Mouse (Mus musculus) ovary, adult 18-20 months (tissue): ENCODE data around the gene Adgre1.
"Not testable (repeated sequence)": the region's sequence is repeated elsewhere in the genome, so short reads cannot be mapped to it uniquely, and the experiment has no call there.

Experiments
- DNase-seq: peaks from one replicate; pipeline ENCODE4 v3.0.0; 2022; ENCODE audit warnings: low spot score, mixed read lengths

Adgre1 gene

GRCm38 (mm10) chr17:57358441-57358840, at the start of gene Adgre1:
Gene Adgre1 (plus strand): TSS chr17:57358691.
- DNase-seq, result no peak

GRCm38 (mm10) chr17:57311801-57312200, 46.7 kb upstream of the Adgre1 start:
- no peak for DNase-seq

- DNase-seq, result peak; percentile 43
These were observed 30.9 kb upstream of the Adgre1 start for GRCm38 (mm10) chr17:57327615-57328014.

GRCm38 (mm10) chr17:57328944-57329343, 29.5 kb upstream of the Adgre1 start:
- DNase-seq, result no peak

DNA sequence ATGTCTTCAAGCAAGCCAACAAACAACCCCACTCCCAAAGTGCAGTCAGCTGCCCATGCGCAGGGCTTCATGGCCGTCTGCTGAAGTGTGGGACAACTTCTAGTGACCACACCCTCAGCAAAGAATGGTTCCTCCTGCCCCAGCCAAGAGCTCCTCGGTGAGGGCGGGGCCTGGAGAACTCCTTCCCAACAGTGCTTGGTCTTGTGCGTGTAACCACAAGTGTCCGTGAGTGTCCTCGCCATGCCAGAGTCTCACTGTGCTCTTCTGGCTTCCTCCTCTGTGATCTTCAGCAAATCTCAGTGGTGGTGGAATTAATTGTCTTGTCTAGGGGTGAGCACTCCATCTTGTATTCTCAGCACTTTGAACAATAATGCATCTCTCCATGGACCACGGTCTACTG, 27.5 kb upstream of the Adgre1 start:
- DNase-seq, result no peak

DNA sequence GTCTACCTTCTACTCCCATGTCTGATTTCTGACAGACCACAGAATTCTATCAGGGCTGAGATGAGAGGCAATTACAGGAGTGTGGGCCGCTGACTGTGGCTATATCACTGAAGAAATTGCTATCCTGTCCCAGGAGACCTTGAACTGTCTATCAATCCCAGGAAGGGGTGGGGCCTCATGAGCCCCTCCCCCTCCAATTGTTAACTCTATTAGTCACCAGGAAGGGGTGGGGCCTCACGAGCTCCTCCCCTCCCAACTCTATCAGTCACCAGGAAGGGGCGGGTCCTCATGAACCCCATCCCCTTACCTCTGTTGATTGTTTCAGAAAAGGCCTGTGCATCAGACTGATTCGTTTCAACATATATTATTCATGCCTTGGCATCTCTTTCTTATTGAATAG, 26.2 kb upstream of the Adgre1 start:
- DNase-seq, result no peak

- DNase-seq, result no peak
These were observed 24.3 kb upstream of the Adgre1 start for GRCm38 (mm10) chr17:57334001-57334760.

GRCm38 (mm10) chr17:57334761-57335150, 23.7 kb upstream of the Adgre1 start:
- DNase-seq, result peak; percentile 35

GRCm38 (mm10) chr17:57335194-57335593, 23.3 kb upstream of the Adgre1 start:
- not testable (repeated sequence) for DNase-seq

- peak; percentile 56 for DNase-seq
These were observed 22.7 kb upstream of the Adgre1 start for GRCm38 (mm10) chr17:57335673-57336303.

- no peak for DNase-seq
These were observed 20.5 kb upstream of the Adgre1 start for GRCm38 (mm10) chr17:57337996-57338395.

DNA sequence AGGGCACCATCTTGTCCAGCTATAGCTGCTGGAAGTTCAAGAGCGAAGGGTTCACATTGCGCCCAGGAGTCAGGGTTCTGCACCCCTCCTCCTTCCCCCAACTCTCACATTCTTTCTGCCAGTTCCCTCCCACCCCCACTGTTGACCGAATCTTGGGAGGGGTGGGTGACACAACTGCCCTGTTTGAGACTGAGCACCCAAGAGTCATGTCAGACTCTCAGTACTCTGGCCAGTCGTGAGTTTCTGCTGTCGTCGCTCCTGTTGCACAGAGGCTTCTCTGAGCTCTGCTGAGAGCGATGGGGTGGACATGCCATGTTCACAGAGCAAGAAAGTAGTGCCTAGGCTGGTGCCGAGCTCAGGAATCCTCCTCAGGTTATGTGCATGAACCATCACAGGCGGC, 19.2 kb upstream of the Adgre1 start:
- no peak for DNase-seq

GRCm38 (mm10) chr17:57341568-57341967, 16.9 kb upstream of the Adgre1 start:
- no peak for DNase-seq

- DNase-seq, result no peak
These were observed 14.3 kb upstream of the Adgre1 start for GRCm38 (mm10) chr17:57344029-57344707.

DNA sequence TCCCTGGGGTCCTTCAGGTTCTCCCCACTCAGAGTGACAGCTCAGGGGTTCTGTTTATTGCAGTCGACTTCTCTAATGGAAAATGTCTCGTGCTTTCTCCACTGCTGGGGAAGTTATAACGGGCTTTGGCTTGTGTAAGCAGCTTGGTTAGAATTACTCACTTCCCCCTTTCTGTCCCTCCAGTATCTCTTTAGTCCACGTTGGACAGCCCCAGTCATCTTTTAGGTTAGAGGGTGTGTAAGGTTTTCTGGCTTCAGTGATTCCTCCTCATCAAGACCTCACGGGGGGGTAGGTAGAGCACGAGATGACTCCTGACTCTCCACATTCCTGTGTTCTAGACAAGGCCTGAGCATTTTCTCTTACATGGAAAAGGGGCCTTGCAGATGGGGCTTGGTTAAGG, 11.5 kb upstream of the Adgre1 start:
- no peak for DNase-seq

GRCm38 (mm10) chr17:57347781-57348180, 10.7 kb upstream of the Adgre1 start:
- DNase-seq, result no peak

- no peak for DNase-seq
These were observed 9.4 kb upstream of the Adgre1 start for GRCm38 (mm10) chr17:57349067-57349466.

GRCm38 (mm10) chr17:57350212-57350611, 8.3 kb upstream of the Adgre1 start:
- DNase-seq, result no peak

DNA sequence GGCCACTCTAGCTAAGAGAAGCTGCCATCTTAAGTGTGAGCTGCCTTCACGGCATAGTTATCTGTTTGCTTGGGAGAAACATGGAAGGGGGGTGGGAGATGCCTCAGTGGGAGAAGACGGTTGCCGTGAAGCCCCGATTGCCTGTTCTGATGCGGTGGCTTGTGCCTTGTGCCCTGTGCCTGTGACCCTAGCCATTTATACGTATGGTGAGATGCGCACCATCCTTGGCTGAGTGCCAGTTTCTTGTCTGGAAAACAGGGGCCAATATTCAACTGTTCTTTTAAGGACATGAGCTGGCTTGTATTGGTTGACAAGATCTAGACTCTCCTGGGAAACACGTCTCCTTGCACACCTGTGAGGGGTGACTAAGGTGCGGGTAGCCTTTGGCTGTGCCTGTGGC, 7.4 kb upstream of the Adgre1 start:
- DNase-seq, result no peak

DNA sequence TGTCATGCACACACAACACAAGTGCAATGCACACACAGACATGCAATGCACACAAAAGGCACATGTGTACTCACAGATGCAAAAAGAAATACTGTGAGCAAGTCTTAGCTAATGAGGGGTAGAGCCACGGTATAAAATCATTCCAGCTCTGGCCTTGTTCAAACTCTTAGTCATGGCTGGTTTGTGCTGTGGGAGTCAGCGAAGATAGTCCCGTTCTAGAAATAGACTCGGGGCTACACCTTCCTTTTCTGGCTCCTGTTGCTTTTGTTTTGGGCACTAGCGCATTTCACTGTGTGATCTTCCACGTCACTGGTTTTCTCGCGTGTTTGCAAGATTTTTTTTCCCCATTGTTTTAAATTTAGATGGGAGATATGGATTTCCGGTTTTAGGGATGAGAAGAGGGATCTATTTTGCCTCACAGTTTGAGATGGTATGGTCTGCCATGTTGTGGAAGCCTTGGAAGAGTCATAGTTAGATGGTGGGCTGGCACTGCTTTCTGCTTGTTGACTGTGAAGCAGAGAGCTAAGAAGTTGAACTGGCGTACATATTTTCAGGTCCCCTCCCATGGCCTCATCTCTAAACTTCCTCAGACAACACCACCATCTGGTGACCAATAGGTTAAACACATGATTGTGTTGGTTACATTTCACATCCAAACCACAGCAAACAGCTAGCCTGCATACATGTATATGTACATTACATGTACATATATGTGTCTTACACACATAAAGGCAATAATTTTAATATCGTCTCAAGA, 1.2 kb downstream of the Adgre1 start:
- no peak for DNase-seq
